ENCODE assay signal across 23 mouse cellular contexts in genomic region chr12:3418761-3419160, GRCm38 (mm10). TPM values are rescaled to one million over a fixed set of nuclear protein-coding genes. Genes with fewer than 3 reads are reported as not detected.
A peak's percentile ranks its signal among the peaks of the same experiment; 100 is the strongest.
DNase-seq lines count a peak whose midpoint lies in the region; ATAC-seq and TF ChIP-seq lines count a peak whose summit lies in the region.
"Had no signal": no experiment of that assay in that cellular context is flagged by ENCODE, and none has a peak within 500 bp of the region (broad histone marks: within the 10 kb centered on the region; RNA-seq: fewer than 3 reads in every experiment).

No protein-coding gene starts in this region.

- H3K27me3 ChIP-seq in forebrain, embryonic 14.5 days (replicated peaks; ENCODE audit: control insufficient read depth, insufficient read depth, low read length) = no peaks in the 10 kb centered on the region
- H3K27me3 ChIP-seq: CH12.LX; embryonic facial prominence, embryonic 12.5 days; forebrain, embryonic 13.5 days; Patski had no signal

- DNase-seq in gastrocnemius, adult 2 months = no peak
- DNase-seq in gastrocnemius, adult 18-20 months (ENCODE audit: low spot score) = no peak
- no peak for DNase-seq in kidney, postnatal 4 days
- DNase-seq in forebrain, embryonic 14.5 days (ENCODE audit: low spot score) = no peak
- no peak for DNase-seq in frontal cortex, adult 2 months (ENCODE audit: extremely low spot score in 1 of 2, low spot score in 1 of 2)
- DNase-seq: adrenal gland, adult 8-10 months; adrenal gland, postnatal 14 days; B cell, adult 2 months; cerebellum, adult 11-12 months; cerebellum, adult 2 months; cerebellum, adult 9-10 months; cerebellum, postnatal 10 days; cerebellum, postnatal 25 days had no signal

- no peak overlapping the region for H3K4me2 ChIP-seq in forebrain, embryonic 14.5 days (ENCODE audit: low read length)
- H3K4me2 ChIP-seq: embryonic facial prominence, embryonic 12.5 days; forebrain, embryonic 13.5 days had no signal

- no peak overlapping the region for H3K9ac ChIP-seq in forebrain, embryonic 14.5 days (ENCODE audit: low read length)
- H3K9ac ChIP-seq: embryonic facial prominence, embryonic 12.5 days; forebrain, embryonic 13.5 days had no signal

- intact Hi-C loops in gastrocnemius, adult 2 months (cut with DNase I) = no loop called here

- no peaks in the 10 kb centered on the region for H3K9me3 ChIP-seq in forebrain, embryonic 14.5 days (replicated peaks; ENCODE audit: control insufficient read depth, low read length)
- H3K9me3 ChIP-seq: embryonic facial prominence, embryonic 12.5 days; forebrain, embryonic 13.5 days had no signal

- 93% methylated on average over 3 of the region's 3 CpGs for WGBS in forebrain, embryonic 14.5 days

- peak; percentile 55 for ATAC-seq in granulocyte monocyte progenitor cell, adult 5-6 weeks (replicated peaks; ENCODE audit: poor library complexity, severe bottlenecking)
- peak; percentile 84 for ATAC-seq in megakaryocyte, adult 5-6 weeks (ENCODE audit: poor library complexity, severe bottlenecking)
- ATAC-seq in forebrain, embryonic 14.5 days = no peak
- ATAC-seq: activated CD4-positive, CD25-positive, alpha-beta regulatory T cell, adult 4 months; CD4-positive, CD25-positive, alpha-beta regulatory T cell, adult 4 months; forebrain, embryonic 13.5 days; forebrain, embryonic 16.5 days; Patski had no signal

- peak overlapping the region; percentile 59 for H3K27ac ChIP-seq in gastrocnemius, adult 2 months
- H3K27ac ChIP-seq in forebrain, embryonic 14.5 days (ENCODE audit: low read depth, low read length) = no peak overlapping the region
- H3K27ac ChIP-seq: embryonic facial prominence, embryonic 10.5 days; embryonic facial prominence, embryonic 12.5 days; forebrain, embryonic 13.5 days had no signal

- H3K4me3 ChIP-seq in gastrocnemius, adult 2 months = no peak overlapping the region
- H3K4me3 ChIP-seq in forebrain, embryonic 14.5 days (ENCODE audit: low read depth, low read length) = no peak overlapping the region
- H3K4me3 ChIP-seq: embryonic facial prominence, embryonic 10.5 days; embryonic facial prominence, embryonic 12.5 days; forebrain, embryonic 13.5 days had no signal

- TF ChIP-seq CTCF in gastrocnemius, adult 2 months (IDR thresholded peaks at IDR 0.05) = no peak

- no peaks in the 10 kb centered on the region for H3K36me3 ChIP-seq in forebrain, embryonic 14.5 days (ENCODE audit: control insufficient read depth, insufficient read depth, low read length)
- H3K36me3 ChIP-seq: embryonic facial prominence, embryonic 12.5 days had no signal

- H3K4me1 ChIP-seq in forebrain, embryonic 14.5 days (ENCODE audit: control insufficient read depth, insufficient read depth, low read length) = no peaks in the 10 kb centered on the region
- H3K4me1 ChIP-seq: embryonic facial prominence, embryonic 10.5 days; embryonic facial prominence, embryonic 12.5 days; forebrain, embryonic 13.5 days had no signal

RNA-seq across cellular contexts. Expression of gene Asxl2, which starts 7.9 kb away (rescaled TPM):
- 10 to 100 TPM; 15.6 to 15.7 TPM for total RNA-seq in gastrocnemius, adult 2 months (2021)
- total RNA-seq in gastrocnemius, adult 18-20 months (2021) = 10 to 100 TPM; 15.2 to 17.1 TPM
- total RNA-seq in granulocyte monocyte progenitor cell, adult 5-6 weeks (2014; fragmentation: Nextera tagmentation) = 44.4 and 53.1 TPM in 2 replicates
- total RNA-seq in granulocyte monocyte progenitor cell, adult 5-6 weeks (2017) = 26.9 and 30.2 TPM in 2 replicates
- total RNA-seq in megakaryocyte, adult 5-6 weeks (2015) = 33.5 and 38.8 TPM in 2 replicates
- 29.0 and 41.9 TPM in 2 replicates for total RNA-seq in megakaryocyte, adult 5-6 weeks (2017)
- polyA plus RNA-seq in forebrain, embryonic 14.5 days (2014; fragmentation: Nextera tagmentation; extraction: Ambion mirVana) = 8.9 and 12.2 TPM in 2 replicates
- 10.3 and 12.0 TPM in 2 replicates for polyA plus RNA-seq in frontal cortex, adult 2 months (2012; rRNA removed)

RNA-seq across cellular contexts. Expression of gene Kif3c, which starts 53.8 kb away (rescaled TPM):
- total RNA-seq in gastrocnemius, adult 2 months (2021) = 10 to 100 TPM; 20.7 to 24.1 TPM
- 10 to 100 TPM; 24.0 to 30.5 TPM for total RNA-seq in gastrocnemius, adult 18-20 months (2021)
- total RNA-seq in granulocyte monocyte progenitor cell, adult 5-6 weeks (2014; fragmentation: Nextera tagmentation) = 2.7 and 7.8 TPM in 2 replicates
- total RNA-seq in granulocyte monocyte progenitor cell, adult 5-6 weeks (2017) = 3.3 and 4.4 TPM in 2 replicates
- total RNA-seq in megakaryocyte, adult 5-6 weeks (2015) = 1.8 and 2.5 TPM in 2 replicates
- total RNA-seq in megakaryocyte, adult 5-6 weeks (2017) = 1.8 and 1.9 TPM in 2 replicates
- polyA plus RNA-seq in forebrain, embryonic 14.5 days (2014; fragmentation: Nextera tagmentation; extraction: Ambion mirVana) = 50.8 and 78.5 TPM in 2 replicates
- polyA plus RNA-seq in frontal cortex, adult 2 months (2012; rRNA removed) = 112 and 120 TPM in 2 replicates
